Mouse (Mus musculus) cortical plate, adult 2 months (tissue): ENCODE data around the gene Vmn2r102. TPM values are rescaled to one million over a fixed set of nuclear protein-coding genes. Genes with fewer than 3 reads are reported as not detected.

ENCODE experiments used
- H3K27ac ChIP-seq: fragments of 200-500 bp; 2 replicates; pipeline ENCODE4 v1.5.1; 2012; ENCODE audit warnings: low read length, control low read depth, inconsistent platforms; ENCODE audit not compliant: insufficient read depth
- H3K4me1 ChIP-seq: fragments of 200-500 bp; 2 replicates; pipeline ENCODE4 v1.6.1; 2011; ENCODE audit warnings: low read length; ENCODE audit not compliant: control insufficient read depth, insufficient read depth
- H3K4me3 ChIP-seq: fragments of 200-500 bp; 2 replicates; pipeline ENCODE4 v1.5.1; 2011; ENCODE audit warnings: mild to moderate bottlenecking, low read length, control low read depth; ENCODE audit not compliant: insufficient read depth
- CTCF ChIP-seq: fragments of 200-500 bp; IDR thresholded peaks from 2 replicates; pipeline ENCODE4 v1.5.1; 2011; ENCODE audit warnings: mild to moderate bottlenecking, control low read depth, low read length; ENCODE audit not compliant: insufficient read depth; ENCODE audit errors: extremely low read depth
- POLR2A ChIP-seq: fragments of 200-500 bp; IDR thresholded peaks from 2 replicates; pipeline ENCODE4 v1.6.1; 2011; ENCODE audit warnings: mild to moderate bottlenecking, low read length, control low read depth; ENCODE audit not compliant: insufficient read depth; ENCODE audit errors: extremely low read depth
- polyA plus RNA-seq: library from polyadenylated mRNA; depleted of rRNA; stranded (reverse); fragments of >200 nt; gene quantifications from 2 replicates; pipeline ENCODE4 v1.2.3, GENCODE M21; 2012; rRNA removed

Vmn2r102 gene
- polyA plus RNA-seq = not detected in 2 replicates

DNA sequence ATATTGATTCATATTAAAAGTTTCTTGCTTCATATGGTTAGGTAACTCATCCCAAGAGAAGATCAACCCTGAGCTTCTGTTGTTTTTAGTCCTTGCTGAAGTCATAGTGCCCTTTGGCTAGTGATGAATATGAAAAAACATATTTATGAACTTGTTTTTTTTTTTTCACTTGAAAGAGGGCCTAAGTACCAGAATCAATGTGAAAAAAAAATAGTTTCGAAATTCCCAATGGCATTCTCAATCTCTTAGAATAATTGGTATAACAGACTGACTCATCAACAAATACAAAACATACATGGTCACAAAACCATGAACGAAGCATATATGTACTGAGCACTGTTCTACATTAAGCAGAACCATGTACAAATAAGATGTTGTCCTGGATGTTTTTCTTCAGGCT, at the start of gene Vmn2r102:
Gene Vmn2r102 (plus strand): TSS at position 301 of the 400 bp plus-strand sequence.
- H3K27ac ChIP-seq = no peak within 1 kb of the TSS

DNA sequence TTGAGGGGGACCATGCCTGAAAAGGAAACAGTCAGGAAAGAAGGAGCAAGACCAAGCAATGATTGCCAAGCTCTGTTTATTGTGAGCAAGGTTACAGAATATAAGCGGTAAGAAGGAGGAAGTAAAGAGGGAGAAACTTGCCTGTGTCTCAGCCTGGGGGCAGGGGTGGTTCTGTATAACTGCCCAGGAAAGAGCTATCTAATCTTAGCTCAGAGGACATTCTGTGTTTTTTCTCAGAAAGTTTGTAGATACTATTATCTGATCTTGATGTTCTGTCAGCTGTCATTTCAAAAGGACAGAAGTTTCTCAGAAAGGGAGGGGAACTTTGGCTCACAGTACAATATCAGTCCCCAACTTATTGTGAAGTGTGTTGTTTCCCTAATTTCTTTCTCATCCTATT, 30.8 kb upstream of the Vmn2r102 start:
- no peak for TF ChIP-seq POLR2A
- no peak for TF ChIP-seq CTCF
- Histone ChIP-seq H3K4me1 (no peaks in the 10 kb centered on the region), H3K27ac (no peak overlapping the region), H3K4me3 (no peak overlapping the region)

More for the DNA sequence above, at the start of gene Vmn2r102:
- Histone ChIP-seq H3K4me3 (no peak within 1 kb of the TSS), H3K4me1 (no peaks in the 10 kb centered on the region)
- TF ChIP-seq CTCF (no peak), POLR2A (no peak)

DNA sequence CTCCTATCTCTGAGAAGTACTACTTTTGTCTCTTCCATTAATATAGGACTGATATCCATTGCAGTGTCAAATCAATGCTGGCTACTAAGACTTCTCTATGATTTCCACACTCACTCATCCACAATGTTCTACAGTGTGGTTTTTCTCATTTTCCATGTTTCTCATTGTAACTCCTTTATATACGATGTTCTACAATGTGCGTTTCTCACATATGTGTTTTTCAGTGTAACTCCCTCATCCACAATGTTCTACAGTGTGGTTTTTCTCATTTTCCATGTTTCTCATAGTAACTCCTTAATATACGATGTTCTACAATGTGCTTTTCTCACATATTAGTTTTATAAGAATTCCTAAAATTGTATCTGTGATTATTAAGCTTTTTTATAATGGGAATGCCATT, 1.7 kb upstream of the Vmn2r102 start:
- TF ChIP-seq CTCF (no peak), POLR2A (no peak)
- H3K27ac ChIP-seq = no peak overlapping the region
- H3K4me3 ChIP-seq = no peak overlapping the region
- no peaks in the 10 kb centered on the region for H3K4me1 ChIP-seq

DNA sequence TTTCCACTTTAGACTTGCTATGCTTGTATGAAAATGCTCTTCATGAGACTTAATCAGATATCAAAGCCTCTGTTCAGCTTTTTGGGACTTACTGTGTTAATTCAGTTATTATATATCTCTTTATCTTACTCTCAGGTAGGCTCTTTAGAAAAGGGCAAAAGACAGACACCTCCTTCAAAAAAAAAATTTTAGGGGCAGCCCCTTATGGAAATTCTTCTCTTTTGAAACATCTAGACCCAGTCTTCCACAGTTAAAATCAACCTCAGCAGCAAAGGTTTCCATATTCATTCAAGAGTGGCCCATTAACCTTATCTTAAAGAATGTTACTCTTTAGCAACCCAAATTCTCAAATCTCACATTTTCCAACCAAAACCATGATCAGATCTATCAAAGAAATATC, 31.9 kb downstream of the Vmn2r102 start:
- Histone ChIP-seq H3K4me3 (no peak overlapping the region), H3K4me1 (no peaks in the 10 kb centered on the region), H3K27ac (no peak overlapping the region)
- no peak for TF ChIP-seq CTCF
- TF ChIP-seq POLR2A = no peak

Other genes with a start within 250 kb of the Vmn2r102 start
- not detected in 2 replicates for gene Vmn2r100, start 155.6 kb upstream of the Vmn2r102 start, polyA plus RNA-seq
- not detected in 2 replicates for gene Vmn2r101, start 83.1 kb upstream of the Vmn2r102 start, polyA plus RNA-seq
- gene Vmn2r103, start 113.0 kb downstream of the Vmn2r102 start, polyA plus RNA-seq = not detected in 2 replicates